ENCODE assay signal across 25 mouse cellular contexts in the genomic region with DNA sequence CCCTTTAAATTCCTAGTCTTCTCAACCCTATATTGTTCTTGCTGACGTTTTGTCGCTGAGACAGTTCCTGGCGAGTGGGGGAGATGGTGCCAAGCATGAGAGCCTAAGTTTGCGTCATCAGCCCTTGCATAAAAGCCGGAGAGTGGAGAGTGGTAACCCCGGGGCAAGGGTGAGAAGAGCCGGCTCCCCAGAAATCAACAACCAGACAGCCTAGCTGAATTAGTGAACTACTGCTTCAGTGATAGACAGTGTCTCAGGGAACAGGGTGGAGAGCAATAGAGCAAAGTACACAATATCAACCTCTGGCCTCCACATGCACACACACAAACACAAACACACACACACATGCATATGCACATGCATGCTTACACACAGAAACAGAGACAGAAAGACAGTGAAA. TPM values are rescaled to one million over a fixed set of nuclear protein-coding genes. Genes with fewer than 3 reads are reported as not detected.
DNase-seq lines count a peak whose midpoint lies in the region; ATAC-seq and TF ChIP-seq lines count a peak whose summit lies in the region.
"Had no signal": no experiment of that assay in that cellular context is flagged by ENCODE, and none has a peak within 500 bp of the region (broad histone marks: within the 10 kb centered on the region; RNA-seq: fewer than 3 reads in every experiment).

No protein-coding gene starts in this region.

- 73% methylated on average over 7 of the region's 7 CpGs for whole genome bisulfite sequencing in intestine, embryonic 14.5 days
- 72% methylated on average over 7 of the region's 7 CpGs for WGBS in intestine, embryonic 16.5 days
- WGBS in kidney, adult 2 months = 57% methylated on average over 7 of the region's 7 CpGs
- 78% methylated on average over 7 of the region's 7 CpGs for WGBS in kidney, embryonic 16.5 days
- WGBS in small intestine, adult 2 months = 30% methylated on average over 7 of the region's 7 CpGs

- H3K4me2 ChIP-seq in intestine, embryonic 14.5 days (ENCODE audit: low read length) = no peak overlapping the region
- no peak overlapping the region for H3K4me2 ChIP-seq in intestine, embryonic 16.5 days (ENCODE audit: low read depth, low read length)
- H3K4me2 ChIP-seq in kidney, embryonic 16.5 days (replicated peaks; ENCODE audit: low read depth, low read length) = no peak overlapping the region
- H3K4me2 ChIP-seq: embryonic facial prominence, embryonic 12.5 days; embryonic facial prominence, embryonic 15.5 days; heart, embryonic 12.5 days; heart, embryonic 15.5 days; hindbrain, embryonic 13.5 days had no signal

- no peak for TF ChIP-seq POLR2A in kidney, adult 2 months (IDR thresholded peaks at IDR 0.05; ENCODE audit: low read depth, low read length)
- no peak for TF ChIP-seq POLR2A in small intestine, adult 2 months (IDR thresholded peaks at IDR 0.05; ENCODE audit: low read depth, low read length)

- no peak overlapping the region for H3K9ac ChIP-seq in intestine, embryonic 14.5 days (ENCODE audit: low read length)
- no peak overlapping the region for H3K9ac ChIP-seq in intestine, embryonic 16.5 days (ENCODE audit: low read depth, low read length)
- no peak overlapping the region for H3K9ac ChIP-seq in kidney, embryonic 16.5 days (replicated peaks; ENCODE audit: low read length)
- H3K9ac ChIP-seq: embryonic facial prominence, embryonic 12.5 days; embryonic facial prominence, embryonic 15.5 days; heart, embryonic 12.5 days; heart, embryonic 15.5 days; hindbrain, embryonic 13.5 days had no signal

- no peak overlapping the region for H3K4me3 ChIP-seq in intestine, embryonic 14.5 days (ENCODE audit: low read depth, low read length)
- no peak overlapping the region for H3K4me3 ChIP-seq in intestine, embryonic 16.5 days (ENCODE audit: low read length)
- no peak overlapping the region for H3K4me3 ChIP-seq in kidney, adult 2 months (ENCODE audit: insufficient read depth, low read depth, low read length)
- H3K4me3 ChIP-seq in kidney, embryonic 16.5 days (ENCODE audit: low read length) = no peak overlapping the region
- no peak overlapping the region for H3K4me3 ChIP-seq in small intestine, adult 2 months (ENCODE audit: low read depth, low read length)
- H3K4me3 ChIP-seq: embryonic facial prominence, embryonic 12.5 days; embryonic facial prominence, embryonic 15.5 days; heart, embryonic 12.5 days; heart, embryonic 15.5 days; hindbrain, embryonic 10.5 days; hindbrain, embryonic 13.5 days had no signal

- no peak overlapping the region for H3K27ac ChIP-seq in intestine, embryonic 14.5 days (ENCODE audit: low read depth)
- H3K27ac ChIP-seq in intestine, embryonic 16.5 days (ENCODE audit: low read length) = no peak overlapping the region
- H3K27ac ChIP-seq in kidney, adult 2 months (ENCODE audit: insufficient read depth, low read depth, low read length) = no peak overlapping the region
- H3K27ac ChIP-seq in kidney, embryonic 16.5 days (ENCODE audit: low read length) = no peak overlapping the region
- H3K27ac ChIP-seq in small intestine, adult 2 months (ENCODE audit: insufficient read depth, low read depth, low read length) = peak overlapping the region; percentile 44
- H3K27ac ChIP-seq: embryonic facial prominence, embryonic 12.5 days; embryonic facial prominence, embryonic 15.5 days; heart, embryonic 15.5 days; hindbrain, embryonic 10.5 days; hindbrain, embryonic 13.5 days had no signal

- DNase-seq in intestine, embryonic 14.5 days (ENCODE audit: low spot score) = peak; percentile 7
- DNase-seq in kidney, adult 2 months = peak; percentile 63
- DNase-seq in kidney, postnatal 25 days = peak; percentile 19 to 60
- no peak for DNase-seq in kidney, adult 18-20 months
- no peak for DNase-seq in right cerebral cortex, adult 2 months (ENCODE audit: low spot score in 2 of 2)
- DNase-seq: adrenal gland, postnatal 10 days; adrenal gland, postnatal 36 days; cerebellum, adult 18-20 months; cerebellum, adult 9-10 months; cerebellum, postnatal 14 days; gastrocnemius, postnatal 25 days; heart, adult 18-20 months; heart, postnatal 10 days; heart, postnatal 36 days had no signal

- ATAC-seq in intestine, embryonic 14.5 days (replicated peaks; ENCODE audit: low FRiP score, low TSS enrichment, low read depth) = no peak
- no peak for ATAC-seq in intestine, embryonic 16.5 days
- no peak for ATAC-seq in kidney, embryonic 16.5 days (ENCODE audit: low FRiP score, low TSS enrichment)
- ATAC-seq: activated CD4-positive, CD25-positive, alpha-beta regulatory T cell, adult 4 months; forebrain, embryonic 14.5 days had no signal

- 0 out of 2 replicates have a peak, but pooled peaks cover 2% of the 10 kb centered on the region for H3K4me1 ChIP-seq in intestine, embryonic 14.5 days (replicated peaks; ENCODE audit: control insufficient read depth, insufficient read depth, low read length)
- peaks cover 19% of the 10 kb centered on the region for H3K4me1 ChIP-seq in intestine, embryonic 16.5 days (ENCODE audit: control insufficient read depth, insufficient read depth, low read length)
- H3K4me1 ChIP-seq in kidney, adult 2 months (ENCODE audit: control insufficient read depth, insufficient read depth, low read length) = peaks cover 11% of the 10 kb centered on the region
- H3K4me1 ChIP-seq in kidney, embryonic 16.5 days (ENCODE audit: insufficient read depth, low read length) = peaks cover 5% of the 10 kb centered on the region
- peaks cover 20% of the 10 kb centered on the region; the same call in 1 of the 2 replicates for H3K4me1 ChIP-seq in small intestine, adult 2 months (ENCODE audit: control insufficient read depth, insufficient read depth, insufficient read length, low read length)
- H3K4me1 ChIP-seq: hindbrain, embryonic 10.5 days; hindbrain, embryonic 13.5 days had no signal

- H3K9me3 ChIP-seq in intestine, embryonic 14.5 days (ENCODE audit: control insufficient read depth, low read length) = no peaks in the 10 kb centered on the region
- no peaks in the 10 kb centered on the region for H3K9me3 ChIP-seq in intestine, embryonic 16.5 days (ENCODE audit: control insufficient read depth, low read length)
- H3K9me3 ChIP-seq in kidney, embryonic 16.5 days (ENCODE audit: low read length) = no peaks in the 10 kb centered on the region
- H3K9me3 ChIP-seq: embryonic facial prominence, embryonic 12.5 days; embryonic facial prominence, embryonic 15.5 days; heart, embryonic 12.5 days; heart, embryonic 15.5 days; hindbrain, embryonic 10.5 days; hindbrain, embryonic 13.5 days had no signal

- TF ChIP-seq CTCF in kidney, adult 2 months (conservative IDR thresholded peaks at IDR 0.05; ENCODE audit: insufficient read depth, insufficient read length, low read depth, low read length) = no peak
- no peak for TF ChIP-seq CTCF in small intestine, adult 2 months (IDR thresholded peaks at IDR 0.05; ENCODE audit: extremely low read depth, insufficient read length, insufficient replicate concordance, low read depth, low read length)

- H3K27me3 ChIP-seq in intestine, embryonic 14.5 days (replicated peaks; ENCODE audit: control insufficient read depth, insufficient read depth, low read length) = no peaks in the 10 kb centered on the region
- H3K27me3 ChIP-seq in intestine, embryonic 16.5 days (replicated peaks; ENCODE audit: control insufficient read depth, insufficient read depth, low read length) = no peaks in the 10 kb centered on the region
- no peaks in the 10 kb centered on the region for H3K27me3 ChIP-seq in kidney, adult 2 months (replicated peaks; ENCODE audit: control insufficient read depth, insufficient read depth, low read length)
- no peaks in the 10 kb centered on the region for H3K27me3 ChIP-seq in kidney, embryonic 16.5 days (ENCODE audit: insufficient read depth, low read length)
- H3K27me3 ChIP-seq in small intestine, adult 2 months (ENCODE audit: control insufficient read depth, insufficient read depth, low read length) = no peaks in the 10 kb centered on the region
- H3K27me3 ChIP-seq: embryonic facial prominence, embryonic 12.5 days; embryonic facial prominence, embryonic 15.5 days; heart, embryonic 12.5 days; heart, embryonic 15.5 days; hindbrain, embryonic 13.5 days had no signal

- H3K36me3 ChIP-seq in intestine, embryonic 14.5 days (ENCODE audit: control insufficient read depth, insufficient read depth, low read length) = no peaks in the 10 kb centered on the region
- H3K36me3 ChIP-seq in intestine, embryonic 16.5 days (ENCODE audit: control insufficient read depth, insufficient read depth, low read length) = no peaks in the 10 kb centered on the region
- no peaks in the 10 kb centered on the region for H3K36me3 ChIP-seq in kidney, adult 2 months (ENCODE audit: control insufficient read depth, insufficient read depth, low read length)
- H3K36me3 ChIP-seq in kidney, embryonic 16.5 days (ENCODE audit: insufficient read depth, low read length) = no peaks in the 10 kb centered on the region
- H3K36me3 ChIP-seq in small intestine, adult 2 months (ENCODE audit: control insufficient read depth, insufficient read depth, low read length) = no peaks in the 10 kb centered on the region
- H3K36me3 ChIP-seq: embryonic facial prominence, embryonic 12.5 days; embryonic facial prominence, embryonic 15.5 days; heart, embryonic 12.5 days; heart, embryonic 15.5 days; hindbrain, embryonic 10.5 days; hindbrain, embryonic 13.5 days had no signal

RNA-seq across cellular contexts. Expression of a gene that starts 26.6 kb away (rescaled TPM):
- 17.9 and 18.0 TPM in 2 replicates for polyA plus RNA-seq in intestine, embryonic 14.5 days (2014; fragmentation: Nextera tagmentation; extraction: Ambion mirVana)
- polyA plus RNA-seq in intestine, embryonic 16.5 days (2015; fragmentation: Nextera tagmentation; extraction: Ambion mirVana) = 12.4 and 14.1 TPM in 2 replicates
- polyA plus RNA-seq in kidney, adult 2 months (2012; rRNA removed) = 10.9 and 14.0 TPM in 2 replicates
- 24.2 and 28.6 TPM in 2 replicates for polyA plus RNA-seq in kidney, embryonic 16.5 days (2015; fragmentation: Nextera tagmentation; extraction: Ambion mirVana)
- 5.7 and 5.8 TPM in 2 replicates for polyA plus RNA-seq in small intestine, adult 2 months (2012; rRNA removed)
- polyA plus RNA-seq: activated CD4-positive, CD25-positive, alpha-beta regulatory T cell, adult 4 months had no signal

Comparison
In these comparisons a context has a peak if more than half of its experiments do, and no peak if none do; other contexts are left out.
1. DNase-seq: peak in intestine, embryonic 14.5 days (single experiment), kidney, adult 2 months (single experiment) and kidney, postnatal 25 days (2 of 2); none in kidney, adult 18-20 months (single experiment) and right cerebral cortex, adult 2 months (0 of 2).